Mouse (Mus musculus) hindbrain, embryonic 11.5 days (tissue): ENCODE data around the gene Rep15. TPM values are rescaled to one million over a fixed set of nuclear protein-coding genes. Genes with fewer than 3 reads are reported as not detected.

ENCODE experiments used
- ATAC-seq: fragments of 200-750 bp; cut with Nextera tagmentation; 2 replicates; pipeline ENCODE4 v1.8.0; 2017; ENCODE audit warnings: mild to moderate bottlenecking, moderate TSS enrichment, moderate library complexity; ENCODE audit not compliant: low FRiP score
- DNase-seq: peaks from one replicate; pipeline ENCODE4 v3.0.0-alpha.2; 2015; ENCODE audit warnings: low spot score
- H3K27ac ChIP-seq: fragments of 300-500 bp; sonication (generic); 2 replicates; pipeline ENCODE4 v1.5.1; 2014; ENCODE audit warnings: mild to moderate bottlenecking, low read depth, low read length
- H3K27me3 ChIP-seq: fragments of 300-500 bp; sonication (generic); 2 replicates; pipeline ENCODE4 v1.6.1; 2014; ENCODE audit warnings: mild to moderate bottlenecking, low read length, moderate library complexity, mixed read lengths; ENCODE audit not compliant: control insufficient read depth, insufficient read depth
- H3K36me3 ChIP-seq: fragments of 300-500 bp; sonication (generic); 2 replicates; pipeline ENCODE4 v1.6.1; 2014; ENCODE audit warnings: mild to moderate bottlenecking, low read length, moderate library complexity, mixed read lengths; ENCODE audit not compliant: control insufficient read depth, insufficient read depth
- H3K4me1 ChIP-seq: fragments of 300-500 bp; sonication (generic); replicated peaks from 2 replicates; pipeline ENCODE4 v1.6.1; 2014; ENCODE audit warnings: low read length, mixed read lengths; ENCODE audit not compliant: control insufficient read depth, insufficient read depth
- H3K4me2 ChIP-seq: fragments of 300-500 bp; sonication (generic); replicated peaks from 2 replicates; pipeline ENCODE4 v1.6.1; 2014; ENCODE audit warnings: mild to moderate bottlenecking, low read depth, low read length
- H3K4me3 ChIP-seq: fragments of 300-500 bp; sonication (generic); 2 replicates; pipeline ENCODE4 v1.5.1; 2014; ENCODE audit warnings: low read depth, low read length
- H3K9ac ChIP-seq: fragments of 300-500 bp; sonication (generic); 2 replicates; pipeline ENCODE4 v1.6.1; 2014; ENCODE audit warnings: low read depth, low read length
- H3K9me3 ChIP-seq: fragments of 300-500 bp; sonication (generic); 2 replicates; pipeline ENCODE4 v1.6.1; 2016; ENCODE audit warnings: low read length; ENCODE audit not compliant: control insufficient read depth
- WGBS: fragments of 180-500 bp; shearing (Covaris S2); extraction: QIAGEN DNeasy Blood & Tissue Kit; methylation state at CpG from one replicate; pipeline ENCODE4 v1.1.7; 2014; 5-methylcytosine and 5-hydroxymethylcytosine counted together
- polyA plus RNA-seq: library from polyadenylated mRNA; unstranded; fragments of >200 nt; fragmentation: Nextera tagmentation; extraction: Ambion mirVana; gene quantifications from 2 replicates; pipeline ENCODE4 v1.2.1, GENCODE M21; 2014

Gene Rep15
- polyA plus RNA-seq, 1 experiment from 2014 or later, result 0.46 TPM

DNA sequence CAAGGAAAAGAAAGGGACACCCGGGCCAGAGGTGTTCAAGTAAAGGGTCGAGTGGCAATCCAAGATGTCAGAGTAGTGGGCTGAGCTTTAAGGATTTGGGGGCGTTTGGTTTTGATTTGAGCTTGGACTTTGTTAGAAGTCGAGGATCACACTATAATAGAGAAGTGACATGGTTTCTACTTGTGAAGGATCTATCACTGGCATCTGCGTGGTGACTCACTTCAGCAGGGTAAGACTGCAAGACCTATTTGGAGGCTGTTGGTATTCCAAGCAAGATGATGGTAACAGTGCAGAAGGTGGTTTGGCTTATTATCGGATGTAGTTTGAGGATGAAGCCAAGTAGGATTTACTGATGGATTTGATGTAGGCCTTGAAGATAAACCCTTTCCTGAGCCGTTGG lies 11.2 kb downstream of the Rep15 start:
- H3K27ac ChIP-seq, result no peak overlapping the region
- H3K4me2 ChIP-seq, result peak overlapping the region; percentile 38
- H3K4me3 ChIP-seq, result peak overlapping the region; percentile 84
- 58% methylated on average over 7 of the region's 7 CpGs for WGBS
- H3K4me1 ChIP-seq, result no peaks in the 10 kb centered on the region
- ATAC-seq (no peak), DNase-seq (peak; percentile 7)
- no peaks in the 10 kb centered on the region for H3K27me3 ChIP-seq
- no peak overlapping the region; the same call in 1 of the 2 replicates for H3K9ac ChIP-seq
- no peaks in the 10 kb centered on the region for H3K9me3 ChIP-seq
- 0 out of 2 replicates have a peak, but pooled peaks cover 2% of the 10 kb centered on the region for H3K36me3 ChIP-seq

DNA sequence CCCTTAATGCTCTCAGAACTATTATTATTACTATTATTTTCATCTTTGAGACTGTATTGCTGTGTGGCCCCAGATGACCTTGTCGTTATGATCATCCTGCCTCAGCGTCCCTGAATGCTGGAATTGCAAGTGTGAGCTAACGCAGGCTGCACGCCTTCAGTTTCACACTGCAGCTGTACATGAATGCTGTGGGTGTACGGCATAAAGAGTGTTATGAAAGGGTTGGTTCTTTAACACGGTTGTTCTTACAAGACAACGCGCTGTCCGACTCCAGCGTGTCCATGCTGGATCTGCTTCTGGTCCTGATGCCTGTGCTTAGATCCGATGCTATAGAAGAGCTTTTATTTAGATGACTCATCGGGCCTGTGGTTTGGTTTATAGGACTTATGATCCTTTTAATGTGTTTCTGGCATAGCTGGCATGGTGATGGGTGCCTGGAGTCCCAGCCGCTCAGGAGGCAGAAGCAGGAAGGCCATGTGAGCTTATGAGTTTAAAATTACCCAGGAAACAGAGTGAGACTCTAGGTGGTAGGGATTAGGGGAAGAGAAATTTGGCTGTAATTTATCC lies 16.9 kb downstream of the Rep15 start:
- Histone ChIP-seq H3K9me3 (no peaks in the 10 kb centered on the region), H3K9ac (no peak overlapping the region), H3K4me2 (no peak overlapping the region), H3K27me3 (no peaks in the 10 kb centered on the region), H3K4me3 (no peak overlapping the region), H3K4me1 (no peaks in the 10 kb centered on the region), H3K27ac (no peak overlapping the region), H3K36me3 (0 out of 2 replicates have a peak, but pooled peaks cover 2% of the 10 kb centered on the region)
- 96% methylated on average over 13 of the region's 13 CpGs for WGBS
- DNase-seq (no peak), ATAC-seq (no peak)

DNA sequence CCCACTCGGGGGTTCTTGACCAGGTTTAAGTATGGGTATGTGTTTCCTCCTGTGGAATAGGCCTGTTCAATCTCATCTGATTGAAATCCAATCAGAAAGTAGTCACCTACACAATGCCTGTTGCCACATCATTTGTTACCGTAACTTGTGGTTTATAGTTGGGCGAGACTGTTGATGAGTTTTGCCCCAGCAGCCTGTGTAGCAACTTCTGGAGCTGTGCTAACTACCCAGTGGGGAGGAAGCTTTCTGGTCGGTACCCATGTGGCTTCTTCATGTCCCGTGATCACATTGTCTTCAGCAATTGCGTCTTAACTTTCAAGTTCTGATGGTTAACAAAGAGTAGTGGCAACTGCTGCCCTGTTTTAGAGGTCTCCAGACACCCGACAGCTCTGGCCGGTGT lies 19.3 kb downstream of the Rep15 start:
- WGBS, result 94% methylated on average over 8 of the region's 8 CpGs
- no peak overlapping the region for H3K9ac ChIP-seq
- no peak for DNase-seq
- H3K27me3 ChIP-seq, result no peaks in the 10 kb centered on the region
- no peak for ATAC-seq
- 0 out of 2 replicates have a peak, but pooled peaks cover 2% of the 10 kb centered on the region for H3K36me3 ChIP-seq
- H3K4me2 ChIP-seq, result no peak overlapping the region
- no peaks in the 10 kb centered on the region for H3K4me1 ChIP-seq
- no peak overlapping the region for H3K4me3 ChIP-seq
- no peaks in the 10 kb centered on the region for H3K9me3 ChIP-seq
- no peak overlapping the region for H3K27ac ChIP-seq

DNA sequence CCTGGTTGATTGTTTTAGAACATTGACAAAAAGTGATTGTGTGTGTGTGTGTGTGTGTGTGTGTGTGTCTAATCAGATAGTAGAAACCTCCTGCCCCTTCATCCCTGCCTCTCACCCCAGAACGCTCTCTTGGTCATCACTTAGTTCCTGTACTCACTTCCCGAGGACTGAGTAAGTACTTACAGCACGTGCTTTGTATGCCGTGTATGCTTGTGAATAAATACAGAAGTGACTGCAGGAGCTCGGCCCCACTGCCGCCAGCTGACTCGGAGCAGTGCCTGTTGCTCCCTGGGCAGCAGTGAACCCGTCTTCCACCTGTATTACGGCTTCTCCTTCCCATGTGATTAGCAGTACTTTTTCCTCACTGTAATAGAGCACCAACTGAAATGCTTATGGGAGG lies 20.1 kb downstream of the Rep15 start:
- H3K27ac ChIP-seq, result no peak overlapping the region
- no peak overlapping the region for H3K4me3 ChIP-seq
- DNase-seq (no peak), ATAC-seq (no peak)
- no peaks in the 10 kb centered on the region for H3K9me3 ChIP-seq
- no peak overlapping the region for H3K4me2 ChIP-seq
- 89% methylated on average over 9 of the region's 9 CpGs for WGBS
- no peaks in the 10 kb centered on the region for H3K27me3 ChIP-seq
- H3K9ac ChIP-seq, result no peak overlapping the region
- H3K4me1 ChIP-seq, result no peaks in the 10 kb centered on the region
- 0 out of 2 replicates have a peak, but pooled peaks cover 2% of the 10 kb centered on the region for H3K36me3 ChIP-seq

DNA sequence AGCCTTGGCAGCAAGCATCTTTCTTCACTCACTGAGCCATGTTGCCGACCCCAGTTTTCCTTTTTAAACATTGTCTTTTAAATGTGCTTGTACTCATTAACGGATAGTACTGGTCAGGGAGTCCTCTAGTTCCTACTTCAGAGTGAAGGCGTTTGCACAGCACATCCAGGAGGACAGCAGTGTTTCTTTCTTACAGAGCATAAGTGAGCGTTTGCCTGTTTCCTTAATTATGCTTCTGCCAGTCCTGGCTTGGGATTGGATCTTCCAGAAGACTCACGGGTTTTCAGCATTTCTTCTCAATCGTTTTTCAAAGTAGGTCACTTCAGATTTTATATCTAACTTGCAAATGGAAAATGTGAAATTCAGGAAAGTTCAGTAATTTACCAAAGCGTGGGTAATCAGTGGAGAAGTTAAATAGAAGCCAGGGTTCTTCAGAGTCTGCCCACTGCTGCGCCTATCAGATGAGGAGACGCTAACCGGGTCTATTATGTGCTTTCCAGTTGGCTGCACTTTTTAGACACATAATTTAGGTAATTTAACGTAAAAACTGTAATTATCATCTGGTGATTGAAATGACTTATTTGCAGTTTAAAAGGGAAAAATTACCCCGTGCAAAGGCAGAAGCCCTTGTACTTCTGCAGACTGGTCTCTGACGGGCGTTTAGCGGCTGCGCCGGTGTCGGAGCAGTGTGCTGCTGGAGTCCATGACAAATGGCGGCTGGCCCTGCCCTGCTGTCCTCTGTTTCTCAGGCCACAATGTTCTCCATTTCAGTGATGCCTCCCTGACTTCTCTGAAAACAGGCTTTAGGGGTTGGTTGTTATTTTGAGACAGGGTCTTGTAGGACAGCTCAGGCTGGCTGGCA lies 21.6 kb downstream of the Rep15 start:
- Histone ChIP-seq H3K4me3 (no peak overlapping the region), H3K27ac (no peak overlapping the region), H3K36me3 (no peaks in the 10 kb centered on the region), H3K4me2 (no peak overlapping the region), H3K9ac (no peak overlapping the region), H3K4me1 (no peaks in the 10 kb centered on the region), H3K9me3 (no peaks in the 10 kb centered on the region), H3K27me3 (no peaks in the 10 kb centered on the region)
- DNase-seq, result no peak
- WGBS, result 90% methylated on average over 19 of the region's 19 CpGs
- no peak for ATAC-seq

DNA sequence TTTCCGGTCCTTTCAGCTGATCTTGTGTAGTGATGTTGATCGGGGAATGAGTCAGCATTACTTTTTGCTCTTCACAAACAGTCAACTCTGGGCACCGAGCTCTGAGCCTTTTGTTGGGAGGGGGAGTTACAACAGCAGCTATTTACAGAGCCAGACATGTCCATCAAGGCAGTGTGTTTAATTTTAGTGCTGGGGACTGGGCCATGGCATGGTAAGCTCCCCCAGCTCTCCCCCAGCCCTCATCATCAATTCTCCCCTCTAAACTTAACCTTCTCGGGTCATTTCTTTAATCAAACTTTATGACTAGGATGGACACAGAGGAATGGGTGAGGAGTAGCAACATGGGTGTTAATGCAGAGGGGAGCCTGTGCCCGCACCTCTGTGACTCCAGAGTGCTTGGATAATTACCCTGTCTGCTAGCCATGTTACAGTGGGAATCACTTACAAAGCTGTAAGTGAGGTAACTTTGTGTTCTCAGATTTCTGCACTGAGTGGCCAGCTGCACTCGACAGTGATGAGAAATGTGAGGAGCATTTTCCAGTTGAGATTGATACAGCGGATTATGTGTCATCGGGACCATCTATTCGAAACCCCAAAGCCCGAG lies 23.1 kb downstream of the Rep15 start:
- ATAC-seq (no peak), DNase-seq (no peak)
- Histone ChIP-seq H3K4me2 (no peak overlapping the region), H3K9me3 (no peaks in the 10 kb centered on the region), H3K36me3 (no peaks in the 10 kb centered on the region), H3K27me3 (no peaks in the 10 kb centered on the region), H3K4me3 (no peak overlapping the region), H3K4me1 (no peaks in the 10 kb centered on the region), H3K9ac (no peak overlapping the region), H3K27ac (no peak overlapping the region)
- 88% methylated on average over 10 of the region's 10 CpGs for WGBS

DNA sequence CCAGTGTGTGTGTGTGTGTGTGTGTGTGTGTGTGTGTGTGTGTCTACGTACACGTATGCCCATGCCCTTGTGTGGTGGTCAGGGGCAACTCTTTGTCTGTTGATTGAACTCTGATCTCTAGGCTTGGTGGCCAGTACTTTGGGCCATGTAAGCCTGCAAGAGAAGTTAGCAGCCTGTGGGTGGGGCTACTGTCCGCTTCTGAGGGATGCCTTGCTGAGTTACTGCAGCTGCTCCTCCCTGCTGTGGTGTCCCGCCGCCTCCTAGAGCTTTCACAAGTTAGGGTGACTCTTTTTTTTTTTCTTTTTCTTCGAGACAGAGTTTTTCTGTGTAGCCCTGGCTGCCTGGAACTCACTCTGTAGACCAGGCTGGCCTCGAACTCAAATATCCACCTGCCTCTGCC lies 26.9 kb downstream of the Rep15 start:
- 0 out of 2 replicates have a peak, but pooled peaks cover 4% of the 10 kb centered on the region for H3K36me3 ChIP-seq

DNA sequence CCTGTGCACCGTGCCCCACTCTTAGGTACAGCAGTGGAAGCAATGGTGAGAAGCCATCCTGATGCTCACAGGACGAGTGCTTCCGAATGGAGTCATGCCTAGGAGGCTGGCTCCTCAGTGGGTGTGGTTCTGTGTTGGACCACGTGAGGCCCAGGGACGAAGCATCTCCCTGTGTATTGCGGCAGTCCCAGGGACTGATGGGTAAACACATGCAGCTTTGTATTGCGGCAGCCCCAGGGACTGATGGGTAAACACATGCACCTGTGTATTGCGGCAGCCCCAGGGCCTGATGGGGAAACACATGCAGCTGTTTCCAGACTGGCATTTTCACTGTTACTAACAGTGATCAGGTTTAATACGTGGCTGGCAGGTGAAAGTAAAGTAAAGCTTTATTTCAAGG lies 29.2 kb downstream of the Rep15 start:
- ATAC-seq, result no peak
- no peak for DNase-seq
- H3K4me1 ChIP-seq, result no peaks in the 10 kb centered on the region
- 94% methylated on average over 9 of the region's 9 CpGs for WGBS
- H3K4me3 ChIP-seq, result no peak overlapping the region
- 0 out of 2 replicates have a peak, but pooled peaks cover 4% of the 10 kb centered on the region for H3K36me3 ChIP-seq
- H3K4me2 ChIP-seq, result no peak overlapping the region
- H3K9me3 ChIP-seq, result no peaks in the 10 kb centered on the region
- no peaks in the 10 kb centered on the region for H3K27me3 ChIP-seq
- H3K9ac ChIP-seq, result no peak overlapping the region
- no peak overlapping the region for H3K27ac ChIP-seq

More for the DNA sequence above, 26.9 kb downstream of the Rep15 start:
- Histone ChIP-seq H3K4me3 (no peak overlapping the region), H3K4me2 (no peak overlapping the region), H3K27ac (no peak overlapping the region), H3K27me3 (no peaks in the 10 kb centered on the region), H3K9me3 (no peaks in the 10 kb centered on the region), H3K9ac (no peak overlapping the region), H3K4me1 (no peaks in the 10 kb centered on the region)
- ATAC-seq, result no peak
- WGBS, result 71% methylated on average over 7 of the region's 7 CpGs
- DNase-seq, result no peak
